Mouse (Mus musculus) MEL (cell line): Measurements from ENCODE around the gene St6galnac3. TPM values are rescaled to one million over a fixed set of nuclear protein-coding genes. Genes with fewer than 3 reads are reported as not detected.

ENCODE experiments used
- DNase-seq: peaks from one replicate; pipeline ENCODE4 v3.0.0; 2011; ENCODE audit warnings: low read depth, low spot score
- H3K27ac ChIP-seq: 2 replicates; pipeline ENCODE4 v1.5.1; 2012; ENCODE audit warnings: low read depth, mild to moderate bottlenecking, control low read depth, low read length, moderate library complexity; ENCODE audit not compliant: control insufficient read depth
- H3K27me3 ChIP-seq, 2 experiments: fragments of 150-350 bp in 1 of 2; sonication (generic) in 1 of 2; 2 replicates each; pipeline ENCODE4 v1.6.1; 2012; ENCODE audit warnings: low read length in 2 of 2, mild to moderate bottlenecking in 2 of 2, improper control_type of control experiment in 1 of 2, moderate library complexity in 1 of 2; ENCODE audit not compliant: insufficient read depth in 2 of 2, control insufficient read depth in 1 of 2
- H3K36me3 ChIP-seq, 2 experiments: 2 replicates each; pipeline ENCODE4 v1.6.1; 2012 to 2014; ENCODE audit warnings: low read length in 2 of 2, improper control_type of control experiment in 1 of 2, inconsistent platforms in 1 of 2, mild to moderate bottlenecking in 1 of 2; ENCODE audit not compliant: insufficient read depth in 2 of 2, control insufficient read depth in 1 of 2
- H3K4me1 ChIP-seq, 2 experiments: fragments of 150-350 bp in 1 of 2; sonication (generic) in 1 of 2; 2 replicates each; pipeline ENCODE4 v1.6.1; 2012; ENCODE audit warnings: low read length in 2 of 2, improper control_type of control experiment in 1 of 2, mild to moderate bottlenecking in 1 of 2; ENCODE audit not compliant: insufficient read depth in 2 of 2, control insufficient read depth in 1 of 2
- H3K4me3 ChIP-seq, 2 experiments: fragments of 150-350 bp in 1 of 2; sonication (generic) in 1 of 2; 2 replicates each; pipeline ENCODE4 v1.5.1; 2012; ENCODE audit warnings: low read depth in 2 of 2, low read length in 2 of 2, mild to moderate bottlenecking in 2 of 2, moderate library complexity in 2 of 2, control low read depth in 1 of 2, improper control_type of control experiment in 1 of 2; ENCODE audit not compliant: control insufficient read depth in 1 of 2, insufficient read depth in 1 of 2
- H3K79me2 ChIP-seq: 2 replicates; pipeline ENCODE4 v1.6.1; 2012; ENCODE audit warnings: mild to moderate bottlenecking, low read length, moderate library complexity; ENCODE audit not compliant: control insufficient read depth, poor library complexity, insufficient read depth
- H3K9ac ChIP-seq: 2 replicates; pipeline ENCODE4 v1.6.1; 2012; ENCODE audit warnings: low read depth, mild to moderate bottlenecking, control low read depth, low read length, moderate library complexity; ENCODE audit not compliant: control insufficient read depth, poor library complexity, severe bottlenecking
- H3K9me3 ChIP-seq: fragments of 150-350 bp; sonication (generic); replicated peaks from 2 replicates; pipeline ENCODE4 v1.6.1; 2012; ENCODE audit warnings: mild to moderate bottlenecking, low read length, improper control_type of control experiment, moderate library complexity; ENCODE audit not compliant: insufficient read depth
- ELF1 ChIP-seq: IDR thresholded peaks from 2 replicates; pipeline ENCODE4 v1.6.1; 2014; ENCODE audit warnings: low read depth, mild to moderate bottlenecking, inconsistent platforms, low read length, improper control_type of control experiment, moderate library complexity
- EP300 ChIP-seq, 2 experiments: IDR thresholded peaks; 2 replicates each; pipeline ENCODE4 v1.6.1; 2011; ENCODE audit warnings: improper control_type of control experiment in 2 of 2, low read length in 2 of 2, low read depth in 1 of 2, mild to moderate bottlenecking in 1 of 2
- ETS1 ChIP-seq: IDR thresholded peaks from 2 replicates; pipeline ENCODE4 v1.6.1; 2012; ENCODE audit warnings: low read depth, mild to moderate bottlenecking, inconsistent platforms, low read length, improper control_type of control experiment, moderate library complexity
- GATA1 ChIP-seq: IDR thresholded peaks from 2 replicates; pipeline ENCODE4 v1.6.1; 2011; ENCODE audit warnings: low read depth, low read length, improper control_type of control experiment
- MAZ ChIP-seq: IDR thresholded peaks from 2 replicates; pipeline ENCODE4 v1.6.1; 2012; ENCODE audit warnings: low read depth, mild to moderate bottlenecking, inconsistent platforms, low read length, improper control_type of control experiment
- MEF2A ChIP-seq: IDR thresholded peaks from 2 replicates; pipeline ENCODE4 v1.6.1; 2014; ENCODE audit warnings: low read depth, mild to moderate bottlenecking, inconsistent platforms, low read length, improper control_type of control experiment; ENCODE audit not compliant: poor library complexity, insufficient replicate concordance, severe bottlenecking; ENCODE audit errors: extremely low read depth
- MYC ChIP-seq: IDR thresholded peaks from 2 replicates; pipeline ENCODE4 v1.6.1; 2011; ENCODE audit warnings: low read depth, mild to moderate bottlenecking, low read length, improper control_type of control experiment, moderate library complexity
- NELFE ChIP-seq: IDR thresholded peaks from 2 replicates; pipeline ENCODE4 v1.6.1; 2011; ENCODE audit warnings: low read depth, low read length, improper control_type of control experiment
- NRF1 ChIP-seq: IDR thresholded peaks from 2 replicates; pipeline ENCODE4 v1.6.1; 2014; ENCODE audit warnings: low read depth, mild to moderate bottlenecking, inconsistent platforms, low read length, improper control_type of control experiment, moderate library complexity; ENCODE audit not compliant: poor library complexity, insufficient read depth, severe bottlenecking
- POLR2A ChIP-seq, 2 experiments: IDR thresholded peaks; 2 replicates each; pipeline ENCODE4 v1.6.1; 2011 to 2012; ENCODE audit warnings: low read length in 2 of 2, mild to moderate bottlenecking in 2 of 2, control low read depth in 1 of 2, improper control_type of control experiment in 1 of 2, low read depth in 1 of 2, moderate library complexity in 1 of 2; ENCODE audit not compliant: control insufficient read depth in 1 of 2, insufficient read depth in 1 of 2, poor library complexity in 1 of 2
- POLR2AphosphoS5 ChIP-seq: IDR thresholded peaks from 2 replicates; pipeline ENCODE4 v1.6.1; 2012; ENCODE audit warnings: low read depth, borderline replicate concordance, mild to moderate bottlenecking, inconsistent platforms, low read length, moderate library complexity, mixed read lengths
- RCOR1 ChIP-seq: IDR thresholded peaks from 2 replicates; pipeline ENCODE4 v1.6.1; 2012; ENCODE audit warnings: low read depth, mild to moderate bottlenecking, inconsistent platforms, low read length, improper control_type of control experiment
- TAL1 ChIP-seq: IDR thresholded peaks from 2 replicates; pipeline ENCODE4 v1.6.1; 2012; ENCODE audit warnings: mild to moderate bottlenecking, inconsistent platforms, low read length, moderate library complexity, mixed read lengths
- TCF12 ChIP-seq: IDR thresholded peaks from 2 replicates; pipeline ENCODE4 v1.6.1; 2014; ENCODE audit warnings: low read depth, mild to moderate bottlenecking, inconsistent platforms, low read length, improper control_type of control experiment, moderate library complexity
- USF1 ChIP-seq: IDR thresholded peaks from 2 replicates; pipeline ENCODE4 v1.6.1; 2014; ENCODE audit warnings: low read depth, mild to moderate bottlenecking, inconsistent platforms, low read length, improper control_type of control experiment, moderate library complexity
- ZKSCAN1 ChIP-seq: IDR thresholded peaks from 2 replicates; pipeline ENCODE4 v1.6.1; 2012; ENCODE audit warnings: low read depth, mild to moderate bottlenecking, inconsistent platforms, low read length, improper control_type of control experiment, moderate library complexity
- polyA plus RNA-seq, 2 experiments: library from polyadenylated mRNA; stranded (reverse) in 1 of 2; unstranded in 1 of 2; fragments of >175 nt in 1 of 2; fragments of >200 nt in 1 of 2; gene quantifications; 2 replicates each; pipeline versions ENCODE4 v1.2.1 to v1.2.4; 2012; ENCODE audit warnings: low replicate concordance in 2 of 2, low read depth in 1 of 2; ENCODE audit not compliant: insufficient read length in 2 of 2, insufficient read depth in 1 of 2, missing spikeins in 1 of 2
- total RNA-seq: library from RNA; depleted of rRNA; stranded (reverse); fragments of 300-350 nt; gene quantifications from 2 replicates; pipeline ENCODE4 v1.2.3, GENCODE M21; 2012

St6galnac3 gene
- total and polyA plus RNA-seq, 3 experiments = 7.8 to 11.4 TPM; not detected in 1

DNA sequence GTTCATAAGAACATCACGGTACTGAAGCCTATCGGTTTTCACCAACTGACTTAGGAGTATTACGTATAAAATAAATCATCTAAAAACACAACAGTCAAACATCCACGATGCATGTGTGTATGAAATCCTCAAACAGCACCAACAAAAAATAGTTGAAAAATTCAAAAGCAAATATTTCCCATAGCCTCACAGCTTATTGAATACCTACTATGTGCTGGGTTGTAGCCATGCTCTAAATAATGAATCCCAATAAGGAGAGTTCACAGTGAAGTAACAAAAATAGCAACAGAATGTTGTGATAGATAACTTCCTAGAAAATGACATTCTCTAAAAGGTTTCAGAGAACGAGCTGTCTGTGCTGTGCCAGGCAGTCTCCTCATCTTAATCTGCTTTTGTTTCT lies 44.2 kb upstream of the St6galnac3 start:
- peak overlapping the region; percentile 53 for H3K9ac ChIP-seq
- no peaks in the 10 kb centered on the region for H3K9me3 ChIP-seq
- peaks cover 38 to 41% of the 10 kb centered on the region in 2 experiments for H3K4me1 ChIP-seq
- no peaks in the 10 kb centered on the region for H3K27me3 ChIP-seq
- H3K4me3 ChIP-seq = peak overlapping the region in 1 of 2 experiments; percentile 55; a peak in 2 of 4 replicates
- TF ChIP-seq ELF1 (no peak), NRF1 (no peak), POLR2AphosphoS5 (no peak), USF1 (no peak), NELFE (no peak), ZKSCAN1 (peak; percentile 96), MEF2A (0 out of 2 replicates have a peak, but pooled peaks have one; percentile 51), MYC (no peak), TCF12 (no peak)
- peaks cover 0 to 45% of the 10 kb centered on the region in 2 experiments; a peak in 2 of 4 replicates for H3K36me3 ChIP-seq
- H3K27ac ChIP-seq = peak overlapping the region; percentile 72
- H3K79me2 ChIP-seq = no peaks in the 10 kb centered on the region
- DNase-seq = no peak

GRCm38 (mm10) chr3:153765171-153765570 lies 40.2 kb upstream of the St6galnac3 start:
- H3K4me1 ChIP-seq = peaks cover 38 to 52% of the 10 kb centered on the region in 2 experiments
- H3K9me3 ChIP-seq = no peaks in the 10 kb centered on the region
- DNase-seq = peak; percentile 66
- TF ChIP-seq ETS1 (peak; percentile 52; the same call in 1 of the 2 replicates), USF1 (0 out of 2 replicates have a peak, but pooled peaks have one; percentile 32), TAL1 (0 out of 2 replicates have a peak, but pooled peaks have one; percentile 30), EP300 (IDR thresholded peaks at IDR 0.05; ENCODE audit: low read depth in 1 of 2, low read length in 2 of 2) (peak; percentile 35 to 67; a peak in 2 of 4 replicates), NRF1 (no peak), MAZ (0 out of 2 replicates have a peak, but pooled peaks have one; percentile 9), POLR2A (IDR thresholded peaks at IDR 0.05; ENCODE audit: control insufficient read depth in 1 of 2, insufficient read depth in 1 of 2, low read depth in 1 of 2, low read length in 2 of 2, poor library complexity in 1 of 2) (no peak), RCOR1 (0 out of 2 replicates have a peak, but pooled peaks have one; percentile 21), POLR2AphosphoS5 (no peak), GATA1 (peak; percentile 45)
- no peaks in the 10 kb centered on the region for H3K27me3 ChIP-seq
- peaks cover 0 to 48% of the 10 kb centered on the region in 2 experiments; a peak in 2 of 4 replicates for H3K36me3 ChIP-seq
- peak overlapping the region; percentile 96 for H3K27ac ChIP-seq
- H3K79me2 ChIP-seq = no peaks in the 10 kb centered on the region
- H3K4me3 ChIP-seq = 0 out of 4 replicates have a peak overlapping the region, but pooled peaks of 1 of the 2 experiments have one; percentile 3
- H3K9ac ChIP-seq = peak overlapping the region; percentile 43
